Mouse (Mus musculus): ENCODE measurements around the gene Sept7.

DNA sequence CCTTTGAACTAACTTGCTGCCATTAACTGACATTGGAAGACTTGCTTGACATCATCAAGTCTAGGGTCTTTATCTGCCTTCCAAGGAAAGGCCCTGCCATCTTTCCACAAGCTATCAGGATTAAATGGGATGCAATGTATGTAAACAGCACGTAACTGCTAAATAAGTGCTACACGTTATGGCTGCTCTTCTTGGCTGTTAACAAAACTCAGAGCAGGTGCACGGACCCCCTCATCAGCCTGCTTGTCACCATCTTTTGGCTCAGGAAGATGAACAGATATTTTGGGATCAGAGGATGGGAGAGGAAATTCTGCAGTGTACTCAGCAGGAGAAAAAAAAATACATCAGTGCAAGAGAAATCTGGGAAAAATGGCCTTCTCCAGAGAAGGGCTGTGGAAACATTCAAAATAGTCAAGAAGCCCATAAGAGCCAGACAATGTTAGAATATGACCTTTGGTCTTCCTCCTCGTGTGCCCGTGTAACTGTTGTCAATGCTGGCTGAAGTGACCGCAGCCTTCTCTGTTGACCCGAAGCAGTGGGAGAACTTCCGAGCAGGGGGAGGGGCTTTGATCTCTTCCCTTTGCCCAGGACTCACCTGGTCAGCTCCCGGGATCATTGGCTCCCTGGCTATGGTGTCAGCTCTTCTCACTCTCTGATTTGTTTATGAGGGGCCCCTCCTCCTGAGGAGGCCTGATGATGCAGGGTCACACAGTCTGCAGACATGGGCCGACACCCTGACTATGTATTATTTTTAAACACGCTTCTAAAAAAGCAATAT lies 76.9 kb downstream of the Sept7 start:
- TF ChIP-seq EP300 (IDR thresholded peaks at IDR 0.05; ENCODE audit: low read depth) = no peak
- TF ChIP-seq CTCF (IDR thresholded peaks at IDR 0.05; ENCODE audit: low read depth) = no peak

Measured in liver, postnatal 0 days (tissue).